Mouse (Mus musculus) gastrocnemius, postnatal 36 days (tissue): ENCODE data around the gene Hlf. TPM values are rescaled to one million over a fixed set of nuclear protein-coding genes. Genes with fewer than 3 reads are reported as not detected.

ENCODE experiments used
- DNase-seq, 2 experiments: peaks; one replicate each; pipeline ENCODE4 v3.0.0; 2022
- intact Hi-C: fragments of 180-260 bp; cut with DNase I; formaldehyde crosslinking; loops from one replicate; pipeline ENCODE4 v1.15.1; 2025
- total RNA-seq, 2 experiments: library from RNA; stranded (reverse); gene quantifications; 2 replicates each; pipeline ENCODE4 v1.2.3; 2021

The Hlf gene
- total RNA-seq, 2 experiments from 2014 or later: 6.7 to 7.4 TPM

GRCm38 (mm10) chr11:90347667-90348459 is 42.8 kb downstream of the Hlf start:
- intact Hi-C loops: no loop called here
- no peak for DNase-seq

DNA sequence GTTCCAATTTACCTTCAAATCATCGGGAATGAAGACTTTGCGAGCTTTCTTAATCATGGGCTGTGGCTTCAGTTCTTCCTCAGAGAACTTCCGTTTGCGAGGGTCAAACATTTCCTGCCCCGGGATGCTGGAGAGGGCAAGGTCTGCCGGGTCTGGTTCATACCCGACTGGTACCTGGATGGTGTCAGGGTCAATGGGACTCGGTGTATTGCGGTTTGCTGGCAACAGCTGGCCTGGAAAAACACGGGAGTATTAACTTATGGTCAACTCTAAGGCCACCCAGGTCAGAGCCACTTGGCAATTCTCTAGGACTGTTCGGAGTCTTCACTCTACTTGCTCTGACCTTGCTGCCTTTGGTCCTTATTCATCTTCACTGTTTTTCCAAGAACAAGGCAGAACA is 44.9 kb downstream of the Hlf start:
- DNase-seq: no peak
- intact Hi-C loops: no loop called here

DNA sequence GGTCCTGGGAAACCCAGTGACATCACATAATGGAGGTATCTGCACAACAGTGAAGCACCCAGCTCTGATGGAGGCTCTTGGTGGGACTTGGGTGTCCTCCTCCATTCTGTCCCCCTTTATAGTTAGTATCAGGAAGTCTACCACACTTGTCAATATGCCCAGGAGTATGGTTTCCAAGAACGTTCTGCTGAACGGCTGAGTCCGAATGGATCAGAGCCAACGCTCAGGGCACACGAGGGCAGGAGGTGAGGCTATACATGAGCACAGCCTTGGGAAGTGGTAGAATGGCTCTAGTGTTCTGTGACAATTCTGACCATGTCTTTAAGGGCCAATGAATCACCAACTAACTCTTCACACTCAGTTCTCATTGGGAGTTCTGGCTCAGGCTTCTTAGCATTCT is 47.8 kb downstream of the Hlf start:
- no peak for DNase-seq
- intact Hi-C loops: no loop called here

DNA sequence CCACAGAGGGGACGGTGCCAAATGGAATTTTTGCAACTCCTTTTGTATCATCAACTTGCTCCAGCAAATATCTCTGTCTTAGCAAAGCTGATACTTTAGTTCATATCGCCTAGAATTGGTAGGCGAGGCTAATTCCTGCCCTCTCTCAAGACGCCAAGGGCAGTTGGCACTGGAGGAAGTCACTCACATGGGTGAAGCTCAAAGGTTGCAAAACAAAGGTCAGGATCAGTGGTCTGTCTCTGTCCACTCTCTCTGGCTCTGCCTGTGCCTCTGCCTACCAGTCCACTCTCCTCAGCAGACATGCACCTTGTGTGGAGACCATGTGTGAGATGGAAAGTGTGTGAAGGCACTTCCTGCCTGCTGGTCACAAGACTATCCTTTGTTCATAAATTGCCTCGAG is 48.4 kb downstream of the Hlf start:
- DNase-seq: no peak
- intact Hi-C loops: no loop called here

GRCm38 (mm10) chr11:90340836-90341235 is 49.9 kb downstream of the Hlf start:
- DNase-seq: no peak
- intact Hi-C loops: no loop called here

DNA sequence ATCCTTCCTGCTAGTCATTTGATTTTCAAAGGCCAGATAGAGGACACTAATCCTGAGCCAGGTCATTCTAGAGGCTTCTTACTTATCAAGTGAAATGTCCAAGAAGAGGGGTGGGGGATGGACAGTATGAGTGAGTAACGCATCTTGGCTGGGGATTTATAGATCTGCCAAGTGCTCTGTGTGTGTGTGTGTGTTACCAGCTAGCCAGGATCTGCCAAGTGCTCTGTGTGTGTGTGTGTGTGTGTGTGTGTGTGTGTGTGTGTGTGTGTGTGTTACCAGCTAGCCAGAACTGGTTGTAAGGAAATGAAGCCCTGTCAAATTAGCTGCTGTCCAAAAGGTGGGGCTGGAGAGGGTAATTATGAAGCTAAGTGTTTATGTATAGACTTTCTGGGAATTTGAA is 55.9 kb downstream of the Hlf start:
- intact Hi-C loops: no loop called here
- no peak for DNase-seq

- intact Hi-C loops: no loop called here
- DNase-seq: no peak
These were observed 58.0 kb downstream of the Hlf start for GRCm38 (mm10) chr11:90332737-90333136.

GRCm38 (mm10) chr11:90330202-90330694 is 60.4 kb downstream of the Hlf start:
- intact Hi-C loops: no loop called here
- DNase-seq: no peak

DNA sequence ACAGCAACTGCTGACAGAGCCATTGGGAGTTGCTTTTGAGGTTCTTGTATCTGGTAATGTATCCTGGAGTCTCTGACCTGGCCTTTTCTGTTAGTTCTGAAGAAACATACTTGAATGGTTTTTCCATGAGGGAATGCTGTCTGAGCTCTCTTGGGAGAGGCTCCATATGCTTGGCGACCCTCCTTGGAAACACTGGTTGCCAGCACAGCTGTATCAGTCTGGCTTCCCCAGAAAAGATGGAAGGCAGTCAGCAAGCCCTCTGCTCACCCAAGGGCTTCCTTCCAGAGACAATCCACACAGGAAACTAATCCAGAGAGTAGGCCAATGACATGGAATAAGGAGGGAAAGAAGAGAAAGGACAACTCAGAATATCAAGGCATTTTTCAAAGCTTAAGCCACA is 63.9 kb downstream of the Hlf start:
- DNase-seq: peak; percentile 45 to 47
- intact Hi-C loops: no loop called here

DNA sequence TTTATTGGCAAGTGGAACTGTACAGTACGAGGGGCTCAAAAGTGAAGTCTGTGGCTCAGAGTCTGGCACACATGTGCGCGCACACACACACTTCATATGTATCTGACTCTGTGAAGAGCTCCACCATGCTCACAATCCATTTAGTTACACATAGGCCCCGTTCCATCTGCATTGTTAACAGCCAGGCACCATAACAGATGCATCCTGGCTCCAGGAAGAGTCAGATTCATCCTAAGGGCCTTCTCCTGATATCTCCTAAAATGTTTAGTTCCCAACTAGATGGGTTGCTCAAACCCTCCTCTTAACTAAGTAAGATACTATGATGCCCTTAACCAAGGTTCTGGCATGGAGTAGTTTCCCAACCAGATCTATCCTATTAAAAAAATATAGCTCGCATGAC is 64.5 kb downstream of the Hlf start:
- intact Hi-C loops: no loop called here
- DNase-seq: no peak

DNA sequence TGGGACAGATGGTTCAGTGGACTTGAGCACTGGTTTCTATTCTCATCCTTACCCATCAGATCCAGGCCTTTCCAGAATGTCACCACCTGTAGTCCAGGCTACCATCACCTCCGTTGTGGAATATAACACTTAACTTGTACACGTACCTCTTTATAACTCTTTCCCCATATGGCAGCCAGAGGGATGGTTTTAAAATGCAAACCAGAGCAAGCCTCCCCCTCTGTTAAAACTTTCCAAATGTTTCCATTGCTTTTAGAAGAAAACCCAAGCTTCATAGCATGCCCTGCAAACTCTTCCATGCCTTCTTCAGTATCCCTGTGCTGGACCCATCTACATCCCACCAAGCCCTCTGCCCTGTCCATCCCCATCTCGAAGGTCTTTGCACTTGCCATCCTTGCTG is 66.1 kb downstream of the Hlf start:
- intact Hi-C loops: no loop called here
- DNase-seq: no peak

- DNase-seq: no peak
- intact Hi-C loops: no loop called here
These were observed 69.8 kb downstream of the Hlf start for GRCm38 (mm10) chr11:90320922-90321321.

GRCm38 (mm10) chr11:90317482-90317881 is 73.2 kb downstream of the Hlf start:
- intact Hi-C loops: no loop called here
- peak in 1 of 2 experiments; percentile 34 for DNase-seq

GRCm38 (mm10) chr11:90314606-90315005 is 76.1 kb downstream of the Hlf start:
- no peak for DNase-seq
- intact Hi-C loops: no loop called here

- intact Hi-C loops: loop anchor here (5.0 kb wide), 2 partner anchors 125 to 305 kb away; no protein-coding TSS in a partner anchor
- peak; percentile 46 to 56 for DNase-seq
These were observed 83.7 kb downstream of the Hlf start for GRCm38 (mm10) chr11:90306993-90307392.

GRCm38 (mm10) chr11:90306067-90306466 is 84.6 kb downstream of the Hlf start:
- no peak for DNase-seq
- intact Hi-C loops: loop anchor here (5.0 kb wide), 2 partner anchors 124 to 306 kb away; no protein-coding TSS in a partner anchor

DNA sequence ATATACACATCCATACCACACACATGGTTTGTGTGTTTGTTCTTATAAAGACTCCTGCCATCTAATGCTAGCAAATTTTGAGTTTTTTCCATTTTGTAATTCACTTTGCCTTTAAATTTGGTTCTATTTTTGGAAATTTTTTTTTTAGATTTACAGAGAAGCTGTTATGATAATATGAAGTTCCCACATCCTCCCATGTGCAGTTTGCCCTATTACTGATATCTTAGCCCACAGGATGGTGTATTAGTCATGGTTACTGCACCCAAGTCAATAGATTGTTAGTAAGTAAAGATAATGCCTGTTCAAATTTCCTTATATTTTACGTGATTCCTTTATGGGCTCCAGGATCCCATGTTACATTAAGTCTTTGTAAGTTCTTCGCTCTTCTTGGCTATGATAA is 96.1 kb downstream of the Hlf start:
- intact Hi-C loops: no loop called here
- no peak for DNase-seq

DNA sequence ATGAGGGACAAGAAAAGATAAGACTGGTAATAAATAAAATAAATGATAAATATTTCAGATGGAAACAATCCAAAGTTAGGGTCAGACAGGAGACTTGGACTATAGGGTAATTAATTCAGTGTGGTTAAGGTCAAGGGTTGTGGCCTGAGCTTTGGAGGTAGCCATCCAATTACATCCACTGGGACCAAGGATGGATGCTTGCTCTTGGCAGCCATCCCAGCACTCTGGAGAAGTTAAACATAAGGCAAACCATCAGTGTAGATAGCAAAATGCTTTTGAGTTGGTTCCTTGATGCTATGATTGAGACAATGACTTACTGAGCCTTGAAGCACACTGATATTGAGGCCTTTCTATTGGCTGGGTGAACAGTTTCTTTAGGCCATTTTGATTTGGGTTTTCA is 97.9 kb downstream of the Hlf start:
- intact Hi-C loops: no loop called here
- DNase-seq: no peak

DNA sequence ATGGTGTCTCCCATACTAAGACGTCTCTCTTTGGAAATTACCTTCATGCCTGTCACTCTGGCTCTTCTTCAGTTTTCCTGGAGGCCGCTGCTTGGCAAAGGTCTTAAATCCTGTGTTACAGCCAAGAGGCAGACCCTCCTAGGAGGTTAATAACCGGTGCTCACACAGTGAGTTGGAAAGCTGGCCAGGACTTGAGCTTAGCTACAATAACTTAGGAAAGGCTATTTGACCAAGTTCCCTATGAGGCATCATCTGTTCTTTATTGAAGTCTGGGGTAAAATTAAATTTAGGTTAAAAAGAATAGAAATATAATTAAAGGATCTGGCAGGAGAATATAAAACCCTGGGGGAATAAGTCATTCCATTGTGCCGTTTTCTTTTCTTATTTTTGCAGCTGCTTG is 99.5 kb downstream of the Hlf start:
- intact Hi-C loops: no loop called here
- no peak for DNase-seq

- intact Hi-C loops: no loop called here
- DNase-seq: no peak
These were observed 104.0 kb downstream of the Hlf start for GRCm38 (mm10) chr11:90286550-90287154.
